Mouse (Mus musculus) E14TG2a.4 (cell line): ENCODE measurements around the gene Asap3.

Experiments
- CTCF ChIP-seq: conservative IDR thresholded peaks from 2 replicates; pipeline ENCODE4 v1.5.1; 2014; ENCODE audit warnings: low read length
- NANOG ChIP-seq: IDR thresholded peaks from 2 replicates; pipeline ENCODE4 v1.6.1; 2014; ENCODE audit warnings: borderline replicate concordance, low read length, mixed read lengths
- POU5F1 ChIP-seq: IDR thresholded peaks from 2 replicates; pipeline ENCODE4 v1.6.1; 2014; ENCODE audit warnings: low read length, borderline replicate concordance

GRCm38 (mm10) chr4:136228640-136229039 lies 22.5 kb downstream of the Asap3 start:
- TF ChIP-seq CTCF (no peak), NANOG (no peak), POU5F1 (no peak)
